Mouse (Mus musculus) MEL-GATA-1-ER (cell line): ENCODE results near the gene Agtpbp1.
"Not testable (repeated sequence)": the region's sequence is repeated elsewhere in the genome, so short reads cannot be mapped to it uniquely, and the experiment has no call there.

ENCODE experiments used
- DNase-seq: peaks from one replicate; pipeline ENCODE4 v3.0.0-alpha.2; 2012; ENCODE audit warnings: low read depth; ENCODE audit errors: extremely low read depth

The Agtpbp1 gene

DNA sequence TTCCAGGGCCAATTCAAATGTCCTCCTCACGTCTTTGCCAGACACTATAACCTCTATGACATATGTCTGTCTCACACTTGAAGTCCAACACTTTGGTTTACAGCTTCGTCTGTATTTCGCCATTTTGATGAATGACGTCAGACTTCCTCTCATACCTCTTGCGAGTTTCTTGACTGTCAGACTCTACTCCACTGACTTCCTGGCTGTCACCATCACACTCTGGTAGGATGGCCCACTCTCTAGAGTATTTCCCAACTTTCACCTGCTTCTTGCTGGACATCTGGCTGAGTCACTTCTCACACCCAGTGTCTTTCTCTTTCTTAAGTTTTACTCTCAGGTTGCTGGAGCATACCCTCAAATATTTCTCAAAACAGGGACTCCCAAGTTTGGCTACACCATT is 98.8 kb downstream of the Agtpbp1 start:
- no peak for DNase-seq

DNA sequence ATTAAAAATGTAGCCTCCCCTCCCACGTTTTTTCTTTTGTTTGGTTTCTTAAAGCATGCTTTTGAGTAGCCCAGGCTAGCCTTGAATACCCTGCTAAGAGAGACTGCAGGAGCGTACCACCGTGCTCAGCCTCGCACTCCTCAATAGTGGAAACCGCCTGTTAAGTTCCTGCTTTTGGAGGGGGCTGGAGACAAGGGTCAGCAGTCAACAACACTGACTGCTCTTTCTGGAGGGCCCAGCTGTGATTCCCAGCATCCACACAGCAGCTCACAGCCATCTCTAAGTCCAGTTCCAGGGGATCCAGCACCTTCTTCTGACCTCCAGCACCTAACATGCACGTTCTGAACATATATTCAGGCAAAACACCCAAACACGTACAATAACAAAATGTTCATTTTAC is 99.6 kb downstream of the Agtpbp1 start:
- DNase-seq, result no peak

DNA sequence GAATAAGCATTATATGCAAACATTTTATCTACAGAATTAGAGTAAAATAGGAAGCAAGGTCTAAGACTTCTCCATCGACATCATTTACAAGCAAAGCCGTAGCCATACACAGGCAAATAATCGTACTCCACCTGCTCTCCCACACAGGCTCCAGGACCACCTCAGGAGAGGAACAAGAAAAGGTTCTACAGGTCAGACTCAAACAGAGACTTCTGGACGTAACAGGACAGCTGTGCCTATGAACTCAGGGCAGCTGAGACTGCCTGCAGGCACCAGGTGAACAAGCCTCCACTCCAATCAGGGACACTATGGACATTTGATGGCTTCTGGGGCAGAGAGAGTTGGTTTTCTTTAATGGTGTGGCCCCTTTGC is 103.6 kb downstream of the Agtpbp1 start:
- DNase-seq, result no peak

GRCm38 (mm10) chr13:59480599-59481483 is 104.2 kb downstream of the Agtpbp1 start:
- no peak for DNase-seq

DNA sequence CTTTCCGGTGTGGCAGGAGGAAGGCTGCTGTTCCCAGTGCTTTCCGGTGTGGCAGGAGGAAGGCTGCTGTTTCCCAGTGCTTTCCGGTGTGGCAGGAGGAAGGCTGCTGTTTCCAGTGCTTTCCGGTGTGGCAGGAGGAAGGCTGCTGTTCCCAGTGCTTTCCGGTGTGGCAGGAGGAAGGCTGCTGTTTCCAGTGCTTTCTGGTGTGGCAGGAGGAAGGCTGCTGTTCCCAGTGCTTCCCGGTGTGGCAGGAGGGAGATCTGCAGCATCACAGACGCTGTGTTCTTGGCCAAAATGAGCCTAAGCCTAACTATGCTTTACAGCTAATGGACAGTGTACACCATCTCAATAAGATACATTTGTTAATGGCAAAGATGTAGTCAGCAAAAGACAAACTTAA is 107.1 kb downstream of the Agtpbp1 start:
- DNase-seq, result not testable (repeated sequence)

DNA sequence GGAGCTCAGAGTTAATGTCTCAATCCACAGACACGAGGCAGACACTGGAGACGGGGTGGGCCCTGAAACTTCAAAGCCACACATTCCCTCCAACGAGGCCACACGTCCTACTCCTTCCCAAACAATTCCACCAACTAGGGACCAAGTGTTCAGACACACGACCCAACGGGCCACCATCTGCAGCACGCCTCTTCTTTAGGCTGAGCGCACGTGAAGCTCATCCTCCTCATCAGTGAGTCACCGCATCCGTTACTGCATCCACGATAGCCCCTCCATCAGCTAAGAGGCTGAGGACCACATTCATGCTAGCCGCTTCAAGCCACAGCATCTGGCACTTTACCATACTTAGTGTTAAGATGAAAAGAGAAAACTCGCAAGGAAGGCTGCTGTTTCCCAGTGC is 107.6 kb downstream of the Agtpbp1 start:
- DNase-seq, result no peak

DNA sequence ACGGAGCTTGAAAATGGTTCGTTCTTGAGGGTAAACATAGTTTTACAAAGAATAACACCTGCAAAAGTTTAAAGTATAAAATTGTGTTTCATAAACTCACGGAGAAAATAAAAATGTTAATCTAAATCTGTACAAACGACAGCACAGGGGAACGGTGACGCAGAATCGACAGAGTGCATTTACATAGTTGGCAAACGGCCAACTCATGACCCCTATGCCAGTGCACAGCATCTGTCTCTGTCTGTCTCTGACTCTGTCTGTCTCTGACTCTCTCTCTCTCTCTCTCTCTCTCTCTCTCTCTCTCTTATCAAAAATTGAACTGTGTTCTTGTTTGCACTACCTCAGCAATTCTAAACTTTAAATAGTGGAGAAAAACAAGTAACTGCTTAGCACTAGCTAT is 110.1 kb downstream of the Agtpbp1 start:
- DNase-seq, result no peak

- no peak for DNase-seq
These were observed 111.7 kb downstream of the Agtpbp1 start for GRCm38 (mm10) chr13:59473341-59473740.

DNA sequence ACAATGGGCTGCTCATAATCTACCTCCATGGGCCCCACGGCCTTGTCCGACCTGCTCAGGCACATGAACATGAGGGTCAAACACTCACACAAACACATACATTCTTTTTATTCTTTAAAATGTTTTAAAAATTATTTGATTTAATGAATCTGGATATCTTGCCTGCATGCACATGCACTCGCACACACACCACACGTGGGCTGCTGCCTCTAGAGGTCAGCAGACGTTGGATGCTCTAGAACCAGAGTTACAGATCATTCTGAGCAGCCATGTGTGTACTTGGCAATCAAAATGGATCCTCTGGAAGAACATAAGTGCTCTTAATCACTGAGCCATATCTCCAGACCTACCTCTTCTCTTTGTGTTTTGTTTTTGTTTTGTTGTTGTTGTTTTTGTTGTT is 112.8 kb downstream of the Agtpbp1 start:
- DNase-seq, result no peak

GRCm38 (mm10) chr13:59469701-59470100 is 115.3 kb downstream of the Agtpbp1 start:
- DNase-seq, result no peak

- no peak for DNase-seq
These were observed 116.7 kb downstream of the Agtpbp1 start for GRCm38 (mm10) chr13:59468181-59468802.

DNA sequence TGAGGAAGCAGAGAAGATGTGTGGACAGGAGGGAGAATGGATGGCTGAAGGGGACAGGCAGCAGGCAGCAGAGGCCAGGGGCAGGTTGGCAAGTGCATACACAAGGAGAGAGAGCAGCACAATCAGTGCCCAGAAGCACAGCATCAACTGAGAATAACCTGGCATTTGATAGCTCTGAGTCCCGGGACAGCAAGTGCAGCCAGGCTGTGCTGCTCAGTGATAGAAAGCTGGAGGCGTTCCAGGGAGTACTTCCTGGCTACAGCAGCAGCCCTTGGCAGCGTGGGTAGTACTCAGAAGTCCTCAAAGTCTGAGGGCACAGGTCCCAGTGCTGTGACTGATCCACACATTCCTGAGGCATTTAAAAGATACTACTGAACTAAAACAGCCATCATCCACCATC is 117.4 kb downstream of the Agtpbp1 start:
- no peak for DNase-seq

- DNase-seq, result no peak
These were observed 124.1 kb downstream of the Agtpbp1 start for GRCm38 (mm10) chr13:59460958-59461357.

DNA sequence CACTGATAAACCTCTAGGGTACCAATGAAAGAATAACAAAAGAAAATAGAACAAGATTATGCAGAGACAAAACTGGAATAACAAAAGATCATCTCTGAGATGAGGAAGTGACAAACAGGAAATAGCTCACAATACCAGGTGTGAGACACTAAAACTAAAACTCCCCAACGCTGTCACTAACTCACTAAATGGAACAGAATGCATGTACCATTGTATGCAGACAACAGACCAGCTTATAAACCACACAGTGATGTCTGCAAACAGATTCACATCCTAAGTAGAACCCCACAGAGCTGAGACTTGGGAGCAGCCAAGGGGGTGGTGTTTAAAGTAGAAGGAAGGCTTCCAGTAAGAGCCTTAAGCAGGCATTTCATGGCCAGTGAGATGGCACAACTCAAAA is 128.8 kb downstream of the Agtpbp1 start:
- no peak for DNase-seq

GRCm38 (mm10) chr13:59454001-59454785 is 130.8 kb downstream of the Agtpbp1 start:
- no peak for DNase-seq

- DNase-seq, result no peak
These were observed 131.4 kb downstream of the Agtpbp1 start for GRCm38 (mm10) chr13:59453582-59453981.

GRCm38 (mm10) chr13:59453045-59453444 is 132.0 kb downstream of the Agtpbp1 start:
- no peak for DNase-seq

- DNase-seq, result no peak
These were observed 134.2 kb downstream of the Agtpbp1 start for GRCm38 (mm10) chr13:59450840-59451239.

- no peak for DNase-seq
These were observed 137.9 kb downstream of the Agtpbp1 start for GRCm38 (mm10) chr13:59447130-59447529.

- DNase-seq, result no peak
These were observed 139.8 kb downstream of the Agtpbp1 start for GRCm38 (mm10) chr13:59445179-59445578.

GRCm38 (mm10) chr13:59444371-59444770 is 140.7 kb downstream of the Agtpbp1 start:
- no peak for DNase-seq

DNA sequence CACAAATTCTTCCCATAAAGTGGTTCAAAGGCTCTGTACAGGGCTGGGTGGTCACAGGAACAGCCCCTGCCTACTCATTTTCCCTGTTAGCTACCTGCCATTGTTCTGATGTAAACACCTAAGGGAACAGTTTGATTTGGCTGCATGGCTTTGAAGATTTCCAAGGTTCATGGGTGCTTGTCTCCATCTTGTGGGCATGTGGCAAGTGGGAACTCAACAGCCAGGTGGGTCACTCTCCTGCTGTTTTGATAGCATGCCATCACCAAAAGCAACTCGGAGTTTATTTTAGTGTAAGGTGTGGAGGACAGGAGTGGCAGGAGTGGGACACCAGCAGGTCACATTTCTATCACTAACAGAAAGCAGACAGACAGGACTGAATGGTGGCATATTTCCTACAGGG is 145.3 kb downstream of the Agtpbp1 start:
- DNase-seq, result no peak
